8 mouse cellular contexts compared by ENCODE assay signal in genomic region chr1:151564377-151564776, GRCm38 (mm10). TPM values are rescaled to one million over a fixed set of nuclear protein-coding genes. Genes with fewer than 3 reads are reported as not detected.
DNase-seq lines count a peak whose midpoint lies in the region; ATAC-seq and TF ChIP-seq lines count a peak whose summit lies in the region.

No protein-coding gene starts in this region.

- H3K36me3 ChIP-seq in kidney, embryonic 14.5 days (ENCODE audit: control insufficient read depth, insufficient read depth, low read length) = no peaks in the 10 kb centered on the region
- H3K36me3 ChIP-seq in limb, embryonic 14.5 days (ENCODE audit: control insufficient read depth, insufficient read depth, low read length) = no peaks in the 10 kb centered on the region
- H3K36me3 ChIP-seq in spleen, adult 2 months (ENCODE audit: control insufficient read depth, insufficient read depth, low read length) = no peaks in the 10 kb centered on the region

- ATAC-seq in granulocyte monocyte progenitor cell, adult 5-6 weeks (replicated peaks; ENCODE audit: poor library complexity, severe bottlenecking) = peak; percentile 99
- ATAC-seq in kidney, embryonic 14.5 days (ENCODE audit: low FRiP score, low TSS enrichment) = peak; percentile 81; the same call in 1 of the 2 replicates
- peak; percentile 82; the same call in 1 of the 2 replicates for ATAC-seq in limb, embryonic 14.5 days (ENCODE audit: low FRiP score, low read depth)

- no peak overlapping the region for H3K4me3 ChIP-seq in kidney, embryonic 14.5 days (ENCODE audit: low read length)
- no peak overlapping the region for H3K4me3 ChIP-seq in limb, embryonic 14.5 days (replicated peaks; ENCODE audit: low read length)
- H3K4me3 ChIP-seq in spleen, adult 2 months (ENCODE audit: extremely low read depth, insufficient read depth, insufficient read length) = no peak overlapping the region

- no peak for TF ChIP-seq POLR2A in limb, embryonic 14.5 days (IDR thresholded peaks at IDR 0.05; ENCODE audit: borderline replicate concordance, extremely low read depth, insufficient read depth, insufficient read length)
- TF ChIP-seq POLR2A in spleen, adult 2 months (IDR thresholded peaks at IDR 0.05; ENCODE audit: low read depth, low read length) = no peak

- TF ChIP-seq CTCF in spleen, adult 2 months (IDR thresholded peaks at IDR 0.05; ENCODE audit: extremely low read depth, insufficient read depth, insufficient read length, insufficient replicate concordance) = peak; percentile 93

- no peak overlapping the region for H3K9ac ChIP-seq in kidney, embryonic 14.5 days (ENCODE audit: low read depth, low read length)
- no peak overlapping the region for H3K9ac ChIP-seq in limb, embryonic 14.5 days (ENCODE audit: low read depth, low read length, severe bottlenecking)

- peak; percentile 74 for DNase-seq in 3134 (ENCODE audit: extremely low read depth, insufficient read length, low spot score)
- DNase-seq in adrenal gland, adult 8-10 months = peak; percentile 79
- peak; percentile 79 for DNase-seq in embryo, embryonic 9.5 days (ENCODE audit: extremely low spot score)
- peak; percentile 86 for DNase-seq in limb, embryonic 14.5 days (ENCODE audit: low spot score)
- DNase-seq in monocyte, adult 2 months (ENCODE audit: low read depth in 1 of 2, low spot score in 2 of 2) = peak; percentile 43 to 61
- DNase-seq in spleen, adult 2 months (ENCODE audit: low read depth in 1 of 2, low spot score in 2 of 2) = peak; percentile 14 to 73

- no peaks in the 10 kb centered on the region for H3K9me3 ChIP-seq in kidney, embryonic 14.5 days (ENCODE audit: control insufficient read depth, low read length)
- no peaks in the 10 kb centered on the region for H3K9me3 ChIP-seq in limb, embryonic 14.5 days (ENCODE audit: control insufficient read depth, low read length)

- no peak overlapping the region for H3K27ac ChIP-seq in kidney, embryonic 14.5 days (ENCODE audit: low read depth, low read length)
- H3K27ac ChIP-seq in limb, embryonic 14.5 days (replicated peaks; ENCODE audit: low read depth, low read length) = no peak overlapping the region
- H3K27ac ChIP-seq in spleen, adult 2 months (ENCODE audit: insufficient read depth, low read length) = no peak overlapping the region

- no peaks in the 10 kb centered on the region for H3K27me3 ChIP-seq in kidney, embryonic 14.5 days (ENCODE audit: control insufficient read depth, insufficient read depth, low read length)
- H3K27me3 ChIP-seq in limb, embryonic 14.5 days (ENCODE audit: control insufficient read depth, insufficient read depth, low read length) = no peaks in the 10 kb centered on the region
- H3K27me3 ChIP-seq in spleen, adult 2 months (ENCODE audit: control insufficient read depth, insufficient read depth, low read length) = no peaks in the 10 kb centered on the region

- no peaks in the 10 kb centered on the region for H3K4me1 ChIP-seq in kidney, embryonic 14.5 days (ENCODE audit: control insufficient read depth, insufficient read depth, low read length)
- 0 out of 2 replicates have a peak, but pooled peaks cover 5% of the 10 kb centered on the region for H3K4me1 ChIP-seq in limb, embryonic 14.5 days (ENCODE audit: control insufficient read depth, insufficient read depth, low read length)
- H3K4me1 ChIP-seq in spleen, adult 2 months (ENCODE audit: control insufficient read depth, insufficient read depth, insufficient read length) = no peaks in the 10 kb centered on the region

- 17% methylated on average over 12 of the region's 12 CpGs for WGBS in kidney, embryonic 14.5 days
- 11% methylated on average over 12 of the region's 12 CpGs for WGBS in limb, embryonic 14.5 days
- 16% methylated on average over 12 of the region's 12 CpGs for WGBS in spleen, adult 2 months

- H3K4me2 ChIP-seq in kidney, embryonic 14.5 days (replicated peaks; ENCODE audit: low read depth, low read length) = no peak overlapping the region
- H3K4me2 ChIP-seq in limb, embryonic 14.5 days (replicated peaks; ENCODE audit: low read depth, low read length, severe bottlenecking) = no peak overlapping the region

RNA-seq across cellular contexts. Expression of gene Fam129a, which starts 6.6 kb away (rescaled TPM):
- 100 to 1,000 TPM in 2 of 4 experiments, 10 to 100 TPM in 2; 83.7 to 130 (median 96.0) TPM for total RNA-seq in adrenal gland, adult 8-10 months (2022)
- 3.3 and 4.6 TPM in 2 replicates for total RNA-seq in granulocyte monocyte progenitor cell, adult 5-6 weeks (2014; fragmentation: Nextera tagmentation)
- 6.3 and 6.5 TPM in 2 replicates for total RNA-seq in granulocyte monocyte progenitor cell, adult 5-6 weeks (2017)
- polyA plus RNA-seq in kidney, embryonic 14.5 days (2014; fragmentation: Nextera tagmentation; extraction: Ambion mirVana) = 3.1 and 5.9 TPM in 2 replicates
- 9.8 and 11.1 TPM in 2 replicates for polyA plus RNA-seq in limb, embryonic 14.5 days (2012; rRNA removed)
- polyA plus RNA-seq in limb, embryonic 14.5 days (2014; fragmentation: Nextera tagmentation; extraction: Ambion mirVana) = 13.9 and 14.7 TPM in 2 replicates
- 4.9 and 6.0 TPM in 2 replicates for polyA plus RNA-seq in spleen, adult 2 months (2012; rRNA removed)
